Mouse (Mus musculus) heart, postnatal 36 days (tissue): Measurements from ENCODE around the gene Crtc3. TPM values are rescaled to one million over a fixed set of nuclear protein-coding genes. Genes with fewer than 3 reads are reported as not detected.

ENCODE experiments used
- DNase-seq, 2 experiments: peaks; one replicate each; pipeline ENCODE4 v3.0.0; 2021 to 2022
- intact Hi-C: fragments of 180-260 bp; cut with DNase I; formaldehyde crosslinking; loops from one replicate; pipeline ENCODE4 v1.15.1; 2025
- total RNA-seq, 2 experiments: library from RNA; stranded (reverse); gene quantifications; 2 replicates each; pipeline ENCODE4 v1.2.3; 2021

Gene Crtc3
- total RNA-seq, 2 experiments from 2014 or later, result 12.6 to 14.0 TPM

DNA sequence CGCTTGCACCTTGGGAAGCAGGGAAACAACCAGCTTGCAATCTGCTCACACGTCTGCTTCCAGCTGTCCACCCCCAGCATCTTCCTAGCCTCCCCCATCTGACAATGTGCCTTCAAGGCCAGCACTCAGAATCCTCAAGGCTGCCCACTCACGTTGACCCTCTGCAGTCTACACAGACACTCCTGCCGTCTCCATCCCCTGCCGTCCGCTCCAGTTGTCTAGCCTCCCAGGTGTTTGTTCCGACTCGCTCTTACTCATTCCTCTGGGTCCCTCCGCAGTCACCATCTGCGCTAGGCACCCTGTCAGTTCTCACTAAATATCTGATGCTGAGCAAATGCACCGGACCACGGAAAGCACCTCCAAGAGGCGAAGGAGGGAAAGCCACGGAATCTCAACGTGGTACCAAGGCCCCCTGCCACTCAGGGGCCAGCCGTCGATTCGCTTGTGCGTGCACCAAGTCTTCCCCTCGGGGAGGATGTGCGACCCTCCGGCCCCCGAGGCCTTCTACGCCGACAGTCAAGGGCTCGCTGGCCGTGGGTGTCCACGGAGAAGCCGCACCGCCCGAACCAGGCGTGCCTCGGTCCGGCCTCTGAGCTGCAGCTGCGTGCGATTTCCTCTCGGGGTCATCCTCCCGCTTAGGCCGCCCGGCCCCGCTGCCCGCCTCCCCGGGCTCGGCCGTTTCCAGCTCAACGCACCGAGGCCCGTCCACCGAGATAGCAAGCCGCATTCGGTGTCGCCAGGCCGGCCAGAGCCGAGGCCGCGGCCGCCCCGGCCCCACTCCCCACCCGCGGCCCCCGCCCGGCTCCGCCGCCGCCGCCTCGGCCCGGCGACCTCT lies 739 bp downstream of the Crtc3 start:
- peak; percentile 68 to 81 for DNase-seq
- intact Hi-C loops, result loop anchor here (5.0 kb wide), 2 partner anchors 51 to 301 kb away; partner anchors contain the start of gene Fes

DNA sequence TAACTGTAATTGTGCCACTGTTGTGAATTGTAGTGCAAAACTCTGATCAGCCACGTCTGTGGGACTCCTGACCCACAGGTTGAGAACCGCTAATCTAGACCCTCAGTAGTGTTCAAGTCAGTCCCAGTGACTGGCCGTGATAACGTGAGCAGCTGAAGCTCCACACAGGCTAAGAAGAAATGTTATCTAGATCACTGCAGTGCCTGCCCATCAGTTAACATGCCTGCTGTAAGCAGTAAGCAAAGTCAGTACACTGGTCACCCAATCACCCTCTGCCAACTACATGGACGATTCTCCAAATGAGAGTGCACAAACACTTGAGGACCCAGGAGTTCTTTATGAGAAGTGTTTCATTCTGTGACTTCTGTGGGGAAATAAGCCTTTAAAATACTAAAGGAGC lies 3.0 kb downstream of the Crtc3 start:
- intact Hi-C loops, result loop anchor here (5.0 kb wide), 2 partner anchors 48 to 298 kb away; partner anchors contain the start of gene Fes
- no peak for DNase-seq

DNA sequence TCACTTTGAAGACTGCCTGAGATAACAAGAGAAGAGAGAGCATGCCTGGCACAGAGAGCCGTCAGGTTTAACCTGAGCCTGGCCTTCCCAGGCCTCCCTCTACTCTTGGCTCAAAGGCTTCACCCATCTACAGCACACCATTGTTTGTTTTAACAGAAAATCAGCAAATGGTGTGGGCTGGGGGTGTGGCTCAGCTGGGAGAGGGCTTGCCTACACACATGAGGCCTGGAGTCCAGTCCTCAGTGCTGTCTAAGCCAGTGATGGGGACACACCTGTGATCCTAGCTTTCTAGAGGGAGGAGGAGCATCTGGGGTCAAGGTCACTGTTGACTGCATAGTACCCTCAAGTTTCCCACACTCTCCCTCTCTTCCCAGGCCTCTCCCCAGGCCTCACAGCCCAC lies 6.0 kb downstream of the Crtc3 start:
- DNase-seq, result no peak
- intact Hi-C loops, result no loop called here

DNA sequence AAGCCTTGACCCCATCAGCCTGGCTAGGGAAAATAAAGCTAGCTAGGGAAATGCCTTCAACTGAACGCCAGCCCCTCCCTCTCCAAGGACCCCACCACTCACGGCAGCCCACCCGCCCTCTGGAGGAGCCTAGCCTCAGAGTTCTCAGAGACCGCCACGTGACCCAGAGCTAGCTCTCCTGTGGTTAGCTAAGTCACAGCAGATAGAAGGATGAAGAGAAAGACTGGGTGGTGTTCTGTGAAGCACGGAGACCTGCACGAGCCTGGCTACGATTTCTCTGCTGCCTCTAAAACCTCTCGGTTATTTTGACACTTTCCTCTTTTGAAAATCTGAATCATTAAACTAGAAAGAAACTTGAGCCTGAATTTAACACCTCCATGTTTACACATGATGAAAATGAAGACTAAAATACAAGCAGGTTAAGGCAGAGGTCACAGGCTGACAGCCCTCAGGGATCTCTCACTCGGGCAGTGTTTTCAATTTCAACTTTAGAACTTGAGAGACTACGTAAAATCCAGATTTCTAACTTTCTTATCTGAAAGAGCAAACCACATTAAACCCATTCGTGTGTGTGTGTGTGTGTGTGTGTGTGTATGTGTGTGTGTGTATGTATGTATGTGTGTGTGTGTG lies 8.3 kb downstream of the Crtc3 start:
- intact Hi-C loops, result no loop called here
- no peak for DNase-seq

DNA sequence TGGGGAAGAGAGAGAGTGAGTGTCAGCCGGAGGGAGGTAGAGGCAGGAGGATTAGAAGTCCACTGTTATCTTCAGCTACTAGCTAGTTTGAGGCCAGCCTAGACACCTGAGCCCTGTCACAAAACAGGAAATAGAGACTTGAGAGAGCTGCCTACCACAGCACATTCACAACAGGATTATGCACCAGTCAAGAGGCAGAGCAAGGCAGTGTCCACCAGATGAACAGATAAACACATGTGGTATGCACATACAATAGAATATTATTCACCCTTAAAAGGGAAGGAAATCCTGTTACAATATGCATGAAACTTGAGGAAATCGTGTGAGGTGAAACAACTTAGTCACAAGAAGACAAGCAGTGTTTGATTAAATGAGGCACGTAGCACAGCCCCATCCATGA lies 16.4 kb downstream of the Crtc3 start:
- intact Hi-C loops, result no loop called here
- no peak for DNase-seq

DNA sequence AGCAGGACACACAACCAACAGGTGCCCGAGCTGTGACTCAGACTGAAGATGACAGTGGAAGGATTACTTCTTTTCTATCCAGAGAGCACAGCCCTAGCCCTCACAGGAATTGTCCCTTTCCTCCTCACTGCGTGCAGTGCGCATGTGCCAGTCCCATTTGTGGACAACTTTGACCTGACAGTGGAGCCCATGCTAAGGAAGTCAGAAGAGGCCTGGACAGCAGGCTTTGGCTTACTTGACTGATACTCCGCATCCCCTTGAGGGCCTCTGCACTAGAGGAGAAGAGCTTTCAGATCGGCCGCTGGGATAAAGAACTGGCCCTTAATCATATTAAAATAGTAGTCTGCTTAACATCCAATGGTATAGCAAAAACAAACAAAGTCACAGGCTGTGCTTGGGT lies 17.8 kb downstream of the Crtc3 start:
- no peak for DNase-seq
- intact Hi-C loops, result no loop called here

DNA sequence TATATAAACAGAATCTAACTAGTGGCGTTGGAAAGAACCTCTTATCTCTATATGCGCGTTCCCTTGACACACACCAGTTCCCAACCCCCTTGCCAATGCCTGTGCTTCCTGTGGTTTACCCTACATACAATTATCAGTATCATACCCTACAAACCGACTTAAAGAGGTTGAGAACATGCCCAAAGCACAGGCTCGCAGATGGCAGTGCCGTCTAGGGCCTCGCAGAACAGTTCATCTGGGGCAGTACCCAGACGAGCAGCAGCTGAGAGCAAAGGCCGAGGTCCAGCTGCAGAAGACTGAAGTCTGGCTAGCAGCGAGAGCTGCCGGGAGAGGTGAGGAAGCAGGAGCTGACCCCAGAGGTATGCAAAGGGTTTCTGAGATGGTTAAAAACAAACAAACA lies 21.5 kb downstream of the Crtc3 start:
- intact Hi-C loops, result no loop called here
- no peak for DNase-seq

DNA sequence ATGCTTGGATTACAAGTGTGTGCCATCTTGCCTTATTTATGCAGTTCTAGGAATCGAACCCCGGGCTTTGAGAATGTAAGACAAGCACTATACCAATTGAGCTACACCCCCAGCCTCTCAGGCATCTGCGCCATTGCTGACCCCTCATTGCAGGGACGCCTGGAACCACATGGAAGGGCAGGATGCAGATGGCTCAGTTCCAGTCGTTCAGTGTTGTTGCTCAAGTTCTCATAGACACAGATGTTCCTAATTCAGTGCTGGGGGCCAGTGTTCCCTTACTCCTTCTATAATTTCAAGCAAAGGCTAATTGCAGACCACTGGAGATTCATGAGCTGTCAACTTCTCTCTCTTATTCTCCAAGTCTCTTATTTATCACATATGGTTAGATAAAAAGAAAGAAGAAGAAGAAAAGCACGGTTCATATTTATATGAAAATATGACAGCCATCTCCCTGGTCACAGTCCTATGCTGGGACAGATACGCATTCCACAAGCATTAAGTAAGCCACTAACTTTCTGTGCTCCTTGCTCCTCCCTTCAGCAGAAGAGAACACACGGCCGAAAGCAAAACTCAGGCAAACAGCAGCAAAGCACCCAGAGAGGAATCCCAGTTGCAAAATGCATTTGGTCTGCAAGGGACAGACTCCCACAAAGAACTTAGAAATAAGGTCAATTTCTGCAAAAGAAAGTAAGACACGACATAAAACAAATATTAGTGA lies 22.3 kb downstream of the Crtc3 start:
- no peak for DNase-seq
- intact Hi-C loops, result no loop called here

DNA sequence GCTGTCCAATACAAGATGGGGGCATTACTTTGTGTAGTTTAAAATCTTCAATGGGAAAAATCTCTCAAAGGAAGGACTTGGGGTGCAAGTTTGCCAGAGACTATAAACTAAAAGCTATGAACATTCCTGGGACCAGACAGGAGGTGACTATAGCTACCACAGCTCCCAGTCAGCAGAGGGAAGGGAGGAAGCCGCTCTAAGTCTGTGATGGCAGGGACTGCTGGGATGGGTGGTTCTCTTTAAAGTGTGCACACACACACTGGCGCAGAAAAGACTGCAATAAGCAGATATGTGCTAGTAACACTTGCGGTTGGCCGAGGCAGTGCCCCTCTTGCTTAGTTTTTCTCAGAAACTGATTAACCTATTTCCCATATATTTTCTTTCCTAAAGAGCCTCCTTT lies 27.6 kb downstream of the Crtc3 start:
- DNase-seq, result no peak
- intact Hi-C loops, result no loop called here

DNA sequence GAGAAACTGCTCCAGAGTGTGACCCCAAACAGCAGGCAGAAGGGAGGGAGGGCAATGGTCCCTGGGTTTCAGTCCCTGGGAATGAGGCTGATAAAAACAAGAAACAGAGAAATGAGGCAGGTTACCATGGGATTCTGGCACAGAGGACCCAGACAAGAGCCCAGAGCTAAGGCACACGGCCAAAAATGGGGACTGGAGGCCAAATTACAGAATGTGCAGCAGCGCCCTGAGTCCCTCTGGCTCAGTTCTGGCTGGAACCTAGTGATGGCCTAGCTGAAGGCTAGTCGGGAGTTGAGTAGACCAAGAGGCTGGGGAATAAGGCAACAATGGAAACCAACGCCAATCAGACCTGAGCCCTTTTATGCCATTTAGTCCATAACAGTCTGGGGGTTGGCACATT lies 28.1 kb downstream of the Crtc3 start:
- DNase-seq, result peak; percentile 81 to 82
- intact Hi-C loops, result no loop called here

DNA sequence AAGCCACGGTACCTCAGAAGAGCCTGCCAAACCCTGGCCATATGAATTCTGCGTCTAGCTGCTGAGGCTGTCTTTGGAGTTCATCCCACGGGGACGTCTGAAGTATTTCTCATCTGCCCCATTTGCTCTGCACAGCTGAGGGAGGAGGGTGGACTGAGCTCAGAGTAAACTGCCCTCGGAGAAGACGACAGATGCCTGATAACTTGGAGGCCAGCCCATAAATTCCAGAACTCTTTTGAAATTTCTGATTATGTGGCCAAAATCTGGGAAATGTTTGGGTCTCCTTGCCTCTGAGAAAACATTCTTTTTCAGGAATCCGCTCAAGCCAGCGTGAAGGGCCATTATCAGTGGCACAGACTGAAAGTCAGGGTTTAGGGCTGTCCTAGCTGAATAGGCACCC lies 30.8 kb downstream of the Crtc3 start:
- intact Hi-C loops, result no loop called here
- DNase-seq, result peak; percentile 42 to 57

DNA sequence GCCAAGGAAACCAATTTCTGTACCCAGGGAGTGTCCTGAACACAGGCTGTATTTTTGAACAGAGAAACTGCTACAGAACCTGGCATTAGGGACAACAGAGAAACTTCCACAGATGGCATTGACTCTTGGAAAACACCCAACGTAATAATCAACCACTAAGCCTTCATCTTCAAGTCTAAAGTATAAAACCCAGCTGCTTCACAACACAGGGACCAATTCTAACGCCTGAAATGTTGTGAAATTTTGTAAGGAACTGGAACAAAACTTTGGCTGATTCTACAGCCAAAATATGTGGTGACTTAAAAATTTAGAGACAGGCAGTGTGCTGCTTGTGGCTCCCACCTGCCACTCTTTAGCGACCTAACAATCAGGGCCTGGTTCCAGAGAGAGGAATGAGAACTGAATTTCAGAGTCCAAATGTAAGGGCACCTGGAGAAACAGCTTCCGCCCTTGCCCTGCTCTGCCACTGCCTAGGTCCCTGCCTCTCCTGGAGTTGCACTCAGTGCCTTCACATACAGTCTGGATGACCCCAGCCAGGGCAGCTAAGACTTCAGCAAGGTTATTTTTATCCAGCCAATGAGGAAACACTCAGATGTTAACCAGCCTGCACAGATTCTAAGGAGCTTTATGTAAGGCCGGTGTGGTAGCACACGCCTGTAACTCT lies 33.2 kb downstream of the Crtc3 start:
- DNase-seq, result peak in 1 of 2 experiments; percentile 55
- intact Hi-C loops, result no loop called here

DNA sequence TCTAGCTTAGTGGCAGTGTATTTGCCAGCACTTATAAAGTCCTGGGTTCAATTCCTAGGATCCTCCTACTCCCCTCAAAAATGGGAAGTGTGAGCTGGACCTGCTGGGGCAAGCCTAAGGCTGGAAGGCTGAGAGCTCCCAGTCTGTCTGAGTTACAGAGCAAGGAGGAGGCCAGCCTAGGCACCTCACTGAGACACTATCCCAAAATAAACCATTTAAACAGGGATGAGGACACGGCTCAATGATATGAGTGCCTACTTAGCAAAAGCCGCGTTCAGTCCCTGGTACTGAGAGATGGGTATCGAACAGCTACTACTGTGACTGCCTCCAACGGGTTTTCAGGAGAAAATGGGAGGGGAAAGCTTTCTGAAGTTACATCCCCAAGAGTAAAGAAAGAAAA lies 33.8 kb downstream of the Crtc3 start:
- intact Hi-C loops, result no loop called here
- no peak for DNase-seq

DNA sequence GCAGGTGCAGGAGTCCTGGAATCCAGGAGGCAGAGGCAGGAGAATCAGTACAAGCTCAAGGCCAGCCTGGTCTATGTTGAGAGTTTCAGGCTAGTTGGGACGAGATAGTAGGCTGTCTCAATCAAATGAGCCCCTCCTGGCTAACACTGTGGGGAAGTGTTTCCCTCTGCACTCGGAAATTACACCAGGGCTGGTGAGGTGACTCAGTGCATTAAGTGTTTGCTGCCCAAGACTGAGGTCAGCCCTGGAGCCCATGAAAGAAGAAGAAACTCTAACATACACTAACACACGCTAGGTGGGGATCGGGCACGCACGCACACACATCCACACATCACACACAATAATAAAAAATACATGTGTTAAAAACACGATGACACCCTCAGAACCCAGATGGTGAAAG lies 34.3 kb downstream of the Crtc3 start:
- DNase-seq, result no peak
- intact Hi-C loops, result no loop called here

DNA sequence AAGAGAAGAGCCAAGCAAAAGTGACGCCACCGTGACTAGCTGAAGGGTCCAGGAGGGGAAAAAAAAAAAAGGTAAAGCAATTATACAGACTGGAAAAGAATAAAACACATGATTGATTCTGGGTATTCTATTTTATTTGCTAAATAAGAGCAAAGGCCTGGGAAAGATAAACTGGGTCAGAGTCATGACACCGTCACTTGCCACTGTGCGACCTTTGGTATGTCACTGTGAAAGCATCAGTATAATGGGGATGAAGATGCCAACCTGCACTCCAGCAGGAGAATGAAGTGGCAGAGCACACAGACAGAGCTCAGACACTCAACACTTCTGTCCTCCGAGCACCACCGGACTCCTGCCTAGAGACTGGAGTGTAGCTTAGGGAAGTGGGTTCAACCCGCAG lies 34.7 kb downstream of the Crtc3 start:
- intact Hi-C loops, result no loop called here
- no peak for DNase-seq

DNA sequence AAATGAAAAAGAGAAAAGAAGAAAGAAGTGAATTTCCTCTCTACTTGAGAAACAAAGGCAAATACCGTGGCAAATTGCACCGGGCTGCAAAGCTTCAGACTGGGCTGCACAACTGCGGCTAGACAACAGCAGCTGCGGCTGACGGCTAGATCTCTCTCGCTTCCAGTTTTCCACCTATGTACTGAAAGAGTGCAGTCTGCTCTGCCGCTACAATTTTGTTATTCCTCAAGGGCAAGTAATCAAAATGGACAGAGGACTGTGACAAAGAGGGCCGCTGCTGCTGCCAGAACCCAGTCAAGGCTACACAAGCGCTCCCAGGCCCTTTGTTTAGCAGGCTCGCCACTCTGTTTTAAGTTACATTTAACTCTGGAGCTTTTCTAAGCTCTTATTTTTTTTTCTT lies 35.6 kb downstream of the Crtc3 start:
- DNase-seq, result no peak
- intact Hi-C loops, result no loop called here

DNA sequence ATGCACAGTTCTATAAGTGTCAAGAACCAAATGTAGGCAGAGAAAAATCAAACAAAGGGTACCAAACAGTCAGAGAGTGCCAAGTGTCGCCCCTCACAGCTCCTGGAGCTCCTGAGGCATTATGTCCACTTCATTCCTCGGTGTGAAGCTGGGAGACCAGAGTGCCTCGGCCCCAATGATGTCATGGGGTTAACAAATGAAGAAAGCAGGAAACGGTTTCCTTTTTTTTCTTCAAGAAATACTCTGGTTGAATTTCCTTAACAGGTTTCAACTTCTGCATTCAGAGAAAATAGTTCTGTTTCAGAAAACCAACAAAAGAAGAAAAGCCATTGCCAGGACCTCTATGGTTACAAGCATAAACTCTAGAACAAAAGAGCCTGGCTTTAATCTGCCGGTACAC lies 36.4 kb downstream of the Crtc3 start:
- no peak for DNase-seq
- intact Hi-C loops, result no loop called here

DNA sequence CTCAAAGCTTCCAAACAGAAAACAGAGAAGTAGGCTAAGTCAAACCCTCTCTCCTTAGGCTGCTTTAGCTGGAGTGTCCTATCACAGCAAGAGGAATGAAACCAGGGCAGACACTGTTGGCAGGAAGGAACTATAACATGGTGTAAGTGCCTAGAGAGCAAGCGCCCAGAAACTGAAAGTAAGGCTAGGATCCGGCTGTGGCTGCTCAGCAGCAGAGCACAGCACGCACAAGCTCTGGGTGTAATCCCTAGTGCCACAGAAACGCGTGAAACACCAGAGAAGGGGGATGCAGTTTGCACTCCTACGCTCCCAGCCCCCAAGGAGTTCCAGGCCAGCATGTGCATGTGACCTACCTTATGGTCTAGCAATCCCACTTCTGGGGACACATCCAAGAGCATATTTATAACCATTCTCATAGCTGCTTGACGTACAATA lies 41.2 kb downstream of the Crtc3 start:
- DNase-seq, result peak in 1 of 2 experiments; percentile 56
- intact Hi-C loops, result no loop called here

DNA sequence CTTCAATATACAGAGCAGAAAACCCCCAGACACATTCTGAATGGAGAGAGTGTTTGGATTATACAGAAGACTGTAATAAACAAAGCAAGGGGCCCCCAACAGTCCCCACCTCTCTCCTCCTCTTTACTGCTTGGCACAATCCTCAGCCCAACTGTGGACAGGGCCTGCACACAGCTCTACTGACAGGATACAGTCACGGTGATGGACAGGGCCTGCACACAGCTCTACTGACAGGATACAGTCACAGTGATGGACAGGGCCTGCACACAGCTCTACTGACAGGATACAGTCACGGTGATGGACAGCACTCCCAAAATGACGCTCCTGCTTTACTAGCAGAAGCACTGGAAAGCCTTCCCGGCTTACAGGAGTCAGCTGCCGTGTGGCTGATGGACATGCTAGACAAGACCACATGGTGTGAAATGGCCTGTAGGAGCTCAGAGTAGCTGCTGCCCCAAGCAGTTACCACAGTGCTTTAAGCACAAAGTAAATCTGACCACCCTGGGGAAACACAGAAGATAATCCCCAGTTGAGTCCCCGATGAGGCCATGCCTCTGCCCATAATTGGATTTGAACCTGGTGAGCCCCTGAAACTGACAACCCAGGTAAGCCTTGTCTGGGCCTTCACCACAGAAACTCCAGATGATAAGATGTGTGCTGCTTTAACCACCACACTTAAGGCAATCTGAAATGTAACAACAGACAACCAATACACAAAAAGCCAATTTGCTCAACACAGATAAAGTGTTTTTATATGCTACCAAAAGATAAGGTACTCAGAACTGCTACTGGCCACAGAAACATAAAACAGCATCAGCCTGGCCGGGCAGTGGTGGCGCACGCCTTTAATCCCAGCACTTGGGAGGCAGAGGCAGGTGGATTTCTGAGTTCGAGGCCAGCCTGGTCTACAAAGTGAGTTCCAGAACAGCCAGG lies 42.3 kb downstream of the Crtc3 start:
- intact Hi-C loops, result no loop called here
- DNase-seq, result no peak
